18 mouse cellular contexts compared by ENCODE assay signal in the genomic region with DNA sequence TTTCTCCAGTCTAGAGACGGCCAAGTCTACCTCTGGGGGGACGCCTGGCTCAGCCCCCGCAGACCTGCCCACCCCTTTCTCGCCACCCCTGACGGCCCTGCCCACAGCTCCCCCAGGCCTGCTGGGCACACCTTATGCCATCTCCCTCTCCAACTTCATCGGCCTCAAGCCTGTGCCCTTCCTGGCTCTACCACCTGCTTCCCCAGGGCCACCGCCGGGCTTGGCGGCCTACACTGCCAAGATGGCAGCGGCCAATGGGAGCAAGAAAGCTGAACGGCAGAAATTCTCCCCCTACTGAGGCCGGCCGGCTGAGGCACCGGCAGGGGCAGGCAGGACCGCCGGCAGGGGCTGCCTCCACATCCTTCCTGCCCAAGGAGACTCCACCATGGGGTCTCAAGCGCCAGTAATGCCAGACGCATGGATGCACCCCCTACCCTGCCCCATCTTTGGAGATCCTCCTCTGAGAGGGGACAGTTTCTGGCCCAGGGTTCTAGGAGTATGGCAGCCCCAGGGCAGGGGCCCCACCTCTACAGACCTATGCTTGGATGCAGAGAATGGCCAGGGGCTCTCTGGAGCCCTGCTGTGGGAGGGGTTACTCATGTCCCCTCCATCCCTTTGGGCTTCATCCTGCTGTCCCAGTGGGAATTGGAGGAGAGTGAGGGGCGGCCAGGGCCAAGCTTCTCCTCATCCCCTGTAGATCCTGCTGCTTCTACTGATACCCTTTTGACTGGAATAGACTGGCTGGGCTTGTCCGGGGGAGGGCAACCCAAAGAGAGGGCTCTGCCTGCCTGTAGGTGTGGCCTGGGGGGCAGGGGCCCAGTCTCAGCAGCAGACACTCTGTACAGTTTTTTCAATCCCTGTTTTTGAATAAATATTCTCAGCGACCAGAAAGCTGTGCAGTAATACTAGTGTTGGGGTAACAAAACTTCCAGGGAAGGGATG. TPM values are rescaled to one million over a fixed set of nuclear protein-coding genes. Genes with fewer than 3 reads are reported as not detected.
DNase-seq lines count a peak whose midpoint lies in the region; ATAC-seq and TF ChIP-seq lines count a peak whose summit lies in the region.
"Had no signal": no experiment of that assay in that cellular context is flagged by ENCODE, and none has a peak within 500 bp of the region (broad histone marks: within the 10 kb centered on the region; RNA-seq: fewer than 3 reads in every experiment).

No protein-coding gene starts in this region.

- TF ChIP-seq CTCF in midbrain, postnatal 0 days (IDR thresholded peaks at IDR 0.05) = no peak

- H3K36me3 ChIP-seq in midbrain, embryonic 10.5 days = peaks cover 78% of the 10 kb centered on the region
- H3K36me3 ChIP-seq in midbrain, postnatal 0 days (ENCODE audit: insufficient read depth, low read length) = peaks cover 33% of the 10 kb centered on the region

- H3K4me1 ChIP-seq in midbrain, embryonic 10.5 days = peaks cover 66% of the 10 kb centered on the region
- no peaks in the 10 kb centered on the region; the same call in 1 of the 2 replicates for H3K4me1 ChIP-seq in midbrain, postnatal 0 days (ENCODE audit: insufficient read depth, low read length)

- no peak for ATAC-seq in midbrain, postnatal 0 days (ENCODE audit: low FRiP score)
- ATAC-seq: liver, postnatal 0 days; midbrain, embryonic 16.5 days had no signal

- H3K4me3 ChIP-seq in midbrain, embryonic 10.5 days = peak overlapping the region; percentile 54; the same call in 1 of the 2 replicates
- H3K4me3 ChIP-seq in midbrain, postnatal 0 days (ENCODE audit: low read depth, low read length) = no peak overlapping the region
- H3K4me3 ChIP-seq: erythroblast, embryonic 14.5 days had no signal

- H3K4me2 ChIP-seq in midbrain, postnatal 0 days (ENCODE audit: low read depth, low read length, poor library complexity, severe bottlenecking) = no peak overlapping the region

- H3K27ac ChIP-seq in midbrain, embryonic 10.5 days (replicated peaks) = no peak overlapping the region
- no peak overlapping the region for H3K27ac ChIP-seq in midbrain, postnatal 0 days (ENCODE audit: low read depth, low read length)
- H3K27ac ChIP-seq: stomach, embryonic 15.5 days had no signal

- no peaks in the 10 kb centered on the region for H3K9me3 ChIP-seq in midbrain, embryonic 10.5 days (replicated peaks)
- H3K9me3 ChIP-seq in midbrain, postnatal 0 days (ENCODE audit: low read length) = no peaks in the 10 kb centered on the region
- H3K9me3 ChIP-seq: stomach, embryonic 15.5 days had no signal

- H3K9ac ChIP-seq in midbrain, postnatal 0 days (replicated peaks; ENCODE audit: low read length, poor library complexity, severe bottlenecking) = no peak overlapping the region
- H3K9ac ChIP-seq: liver, postnatal 0 days; stomach, embryonic 15.5 days had no signal

- peak; percentile 92 for DNase-seq in heart, adult 11 months
- DNase-seq in heart, adult 9 months (ENCODE audit: low spot score in 2 of 2) = no peak
- no peak for DNase-seq in midbrain, embryonic 10.5 days (ENCODE audit: low spot score)
- DNase-seq in midbrain, postnatal 0 days (ENCODE audit: low spot score) = no peak
- DNase-seq in cerebellum, adult 9-11 months = peak; percentile 95
- no peak for DNase-seq in MN1 (ENCODE audit: low spot score)
- DNase-seq in yolk sac, embryonic 10.5 days (ENCODE audit: low spot score) = no peak
- no peak for DNase-seq in frontal cortex, postnatal 10 days (ENCODE audit: low spot score in 2 of 2)
- DNase-seq: kidney, postnatal 10 days; liver, postnatal 0 days; lung, postnatal 36 days; retina, postnatal 1 day; thymus, postnatal 25 days had no signal

- WGBS in midbrain, embryonic 10.5 days = 87% methylated on average over 21 of the region's 21 CpGs
- WGBS in midbrain, postnatal 0 days = 81% methylated on average over 20 of the region's 21 CpGs

- H3K27me3 ChIP-seq in midbrain, embryonic 10.5 days (ENCODE audit: low read depth, poor library complexity, severe bottlenecking) = peaks cover 42% of the 10 kb centered on the region
- no peaks in the 10 kb centered on the region for H3K27me3 ChIP-seq in midbrain, postnatal 0 days (ENCODE audit: insufficient read depth, low read length)

RNA-seq across cellular contexts. Expression of a gene that starts 2.3 kb away (rescaled TPM):
- polyA plus RNA-seq in midbrain, embryonic 10.5 days (2016; fragmentation: Nextera tagmentation; extraction: Ambion mirVana) = 0.11 and 0.15 TPM in 2 replicates
- total RNA-seq in midbrain, postnatal 0 days (2014; rRNA removed) = 1.8 and 2.2 TPM in 2 replicates
- 2.9 and 3.1 TPM in 2 replicates for polyA plus RNA-seq in midbrain, postnatal 0 days (2015; fragmentation: Nextera tagmentation; extraction: Ambion mirVana)
- total RNA-seq: common myeloid progenitor, adult 5-6 weeks; MEL had no signal
- polyA plus RNA-seq: erythroblast, embryonic 14.5 days; liver, postnatal 0 days had no signal

RNA-seq across cellular contexts. Expression of a gene that starts 10.3 kb away (rescaled TPM):
- 385 and 386 TPM in 2 replicates for polyA plus RNA-seq in midbrain, embryonic 10.5 days (2016; fragmentation: Nextera tagmentation; extraction: Ambion mirVana)
- 543 and 647 TPM in 2 replicates for total RNA-seq in midbrain, postnatal 0 days (2014; rRNA removed)
- 242 and 248 TPM in 2 replicates for polyA plus RNA-seq in midbrain, postnatal 0 days (2015; fragmentation: Nextera tagmentation; extraction: Ambion mirVana)

RNA-seq across cellular contexts. Expression of a gene that starts 12.4 kb away (rescaled TPM):
- polyA plus RNA-seq in midbrain, embryonic 10.5 days (2016; fragmentation: Nextera tagmentation; extraction: Ambion mirVana) = 69.9 and 74.9 TPM in 2 replicates
- 32.9 and 34.1 TPM in 2 replicates for total RNA-seq in midbrain, postnatal 0 days (2014; rRNA removed)
- polyA plus RNA-seq in midbrain, postnatal 0 days (2015; fragmentation: Nextera tagmentation; extraction: Ambion mirVana) = 33.7 and 38.3 TPM in 2 replicates

RNA-seq across cellular contexts. Expression of a gene that starts 13.4 kb away (rescaled TPM):
- 1.9 and 2.7 TPM in 2 replicates for polyA plus RNA-seq in midbrain, embryonic 10.5 days (2016; fragmentation: Nextera tagmentation; extraction: Ambion mirVana)
- 2.3 and 3.4 TPM in 2 replicates for total RNA-seq in midbrain, postnatal 0 days (2014; rRNA removed)
- polyA plus RNA-seq in midbrain, postnatal 0 days (2015; fragmentation: Nextera tagmentation; extraction: Ambion mirVana) = 2.4 and 2.5 TPM in 2 replicates

RNA-seq across cellular contexts. Expression of a gene that starts 15.9 kb away (rescaled TPM):
- 37.7 TPM in 2 replicates for polyA plus RNA-seq in midbrain, embryonic 10.5 days (2016; fragmentation: Nextera tagmentation; extraction: Ambion mirVana)
- 69.8 and 73.8 TPM in 2 replicates for total RNA-seq in midbrain, postnatal 0 days (2014; rRNA removed)
- 72.3 and 74.5 TPM in 2 replicates for polyA plus RNA-seq in midbrain, postnatal 0 days (2015; fragmentation: Nextera tagmentation; extraction: Ambion mirVana)

Comparison
In these comparisons a context has a peak if more than half of its experiments do, and no peak if none do; other contexts are left out.
1. DNase-seq: peak in heart, adult 11 months (single experiment) and cerebellum, adult 9-11 months (single experiment); none in heart, adult 9 months (0 of 2), midbrain, embryonic 10.5 days (single experiment), midbrain, postnatal 0 days (single experiment), MN1 (single experiment), yolk sac, embryonic 10.5 days (single experiment) and frontal cortex, postnatal 10 days (0 of 2).